Mouse (Mus musculus) bone marrow macrophage, adult 2 months (primary cell): ENCODE measurements around the gene Nfe2.

Source experiments
- CTCF ChIP-seq: IDR thresholded peaks from 2 replicates; pipeline ENCODE4 v1.5.1; 2012; ENCODE audit warnings: low read depth, mild to moderate bottlenecking, low read length, moderate library complexity
- POLR2A ChIP-seq: IDR thresholded peaks from 2 replicates; pipeline ENCODE4 v1.6.1; 2012; ENCODE audit warnings: mild to moderate bottlenecking, low read depth, low read length, borderline replicate concordance

DNA sequence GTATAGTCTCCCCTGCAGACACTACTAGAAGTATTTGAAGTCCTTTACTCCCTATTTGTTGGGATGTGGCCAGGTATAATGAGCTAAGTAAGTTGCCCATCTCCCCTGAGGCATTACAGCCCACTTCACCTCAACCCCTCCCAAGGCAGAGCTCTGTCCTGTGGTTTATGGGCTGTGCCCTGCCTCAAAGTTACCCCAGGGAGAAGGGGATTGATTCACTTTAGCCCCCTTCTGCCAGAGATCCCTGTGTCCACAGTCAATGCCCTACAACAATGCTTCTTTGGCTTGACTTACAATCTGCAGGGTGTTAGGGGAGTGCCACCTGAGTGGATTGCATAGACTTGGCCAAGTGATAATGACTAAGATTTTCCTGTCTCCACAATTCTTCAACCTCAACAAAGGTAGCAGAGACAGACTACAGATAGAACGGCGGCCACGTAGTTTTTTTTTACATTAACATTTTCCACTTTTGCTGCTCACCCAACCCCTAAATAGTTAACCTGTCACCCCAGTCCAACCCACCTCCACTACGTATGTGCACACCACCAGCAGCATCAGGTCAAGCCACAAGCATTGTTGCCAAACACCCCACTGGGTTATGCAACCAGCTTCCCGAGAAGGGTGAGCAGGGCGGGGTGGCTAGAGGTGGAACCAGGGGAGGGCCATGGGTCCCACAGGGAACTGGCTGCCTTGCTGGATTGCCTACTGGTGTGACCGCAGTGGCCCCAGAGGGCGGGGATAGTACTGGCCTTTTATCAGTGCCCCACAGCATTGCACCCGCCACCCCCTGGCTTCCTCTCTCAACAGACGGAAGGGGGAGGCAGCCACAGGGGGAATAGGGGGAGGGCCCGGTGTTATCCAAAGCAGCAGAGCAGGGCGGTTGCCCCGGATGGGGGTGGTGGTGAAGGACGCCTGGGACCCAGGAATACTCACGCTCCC is at the start of gene Nfe2:
- TF ChIP-seq POLR2A (no peak), CTCF (no peak)
